Mouse (Mus musculus) embryonic fibroblast, embryonic 13.5 days (primary cell): ENCODE measurements at regions not wholly inside any gene's neighbourhood (a gene's known extent, or its start where the extent isn't known, plus 50 kb on each side); places are given as distances from the start of the nearest gene placed in this dataset.

Experiments used
- CTCF ChIP-seq: IDR thresholded peaks from 2 replicates; pipeline ENCODE4 v1.5.1; 2011; ENCODE audit warnings: mild to moderate bottlenecking, control low read depth, low read length, moderate library complexity, borderline replicate concordance; ENCODE audit not compliant: insufficient read depth
- POLR2A ChIP-seq: IDR thresholded peaks from 2 replicates; pipeline ENCODE4 v1.6.1; 2011; ENCODE audit warnings: low read depth, mild to moderate bottlenecking, control low read depth, low read length, moderate library complexity

- TF ChIP-seq POLR2A = no peak
- no peak for TF ChIP-seq CTCF
These were observed 690.2 kb upstream of the Acvr2a start for GRCm38 (mm10) chr2:48123662-48124061.
